Mouse (Mus musculus) midbrain, postnatal 0 days (tissue): ENCODE data around the gene I0C0044D17Rik. TPM values are rescaled to one million over a fixed set of nuclear protein-coding genes. Genes with fewer than 3 reads are reported as not detected.

ENCODE experiments used
- ATAC-seq: fragments of 200-750 bp; cut with Nextera tagmentation; 2 replicates; pipeline ENCODE4 v1.8.0; 2017; ENCODE audit warnings: moderate number of reproducible peaks, mild to moderate bottlenecking, moderate TSS enrichment, moderate library complexity; ENCODE audit not compliant: low FRiP score
- DNase-seq: peaks from one replicate; pipeline ENCODE4 v3.0.0-alpha.2; 2015; ENCODE audit warnings: low spot score
- H3K27ac ChIP-seq: fragments of 300-500 bp; sonication (generic); 2 replicates; pipeline ENCODE4 v1.5.1; 2014; ENCODE audit warnings: low read depth, mild to moderate bottlenecking, low read length, mixed read lengths
- H3K27me3 ChIP-seq: fragments of 300-500 bp; sonication (generic); 2 replicates; pipeline ENCODE4 v1.6.1; 2014; ENCODE audit warnings: low read length, control low read depth, mixed read lengths; ENCODE audit not compliant: insufficient read depth
- H3K36me3 ChIP-seq: fragments of 300-500 bp; sonication (generic); 2 replicates; pipeline ENCODE4 v1.6.1; 2014; ENCODE audit warnings: low read length, control low read depth, mixed read lengths; ENCODE audit not compliant: insufficient read depth
- H3K4me1 ChIP-seq: fragments of 300-500 bp; sonication (generic); 2 replicates; pipeline ENCODE4 v1.6.1; 2014; ENCODE audit warnings: mild to moderate bottlenecking, control low read depth, antibody characterized with exemption, low read length, mixed read lengths; ENCODE audit not compliant: insufficient read depth
- H3K4me2 ChIP-seq: fragments of 300-500 bp; sonication (generic); 2 replicates; pipeline ENCODE4 v1.6.1; 2014; ENCODE audit warnings: low read depth, mild to moderate bottlenecking, low read length, mixed read lengths; ENCODE audit not compliant: poor library complexity, severe bottlenecking
- H3K4me3 ChIP-seq: fragments of 300-500 bp; sonication (generic); 2 replicates; pipeline ENCODE4 v1.5.1; 2014; ENCODE audit warnings: low read depth, mild to moderate bottlenecking, low read length, moderate library complexity
- H3K9ac ChIP-seq: fragments of 300-500 bp; sonication (generic); replicated peaks from 2 replicates; pipeline ENCODE4 v1.6.1; 2014; ENCODE audit warnings: mild to moderate bottlenecking, low read length, moderate library complexity, mixed read lengths; ENCODE audit not compliant: poor library complexity, severe bottlenecking
- H3K9me3 ChIP-seq: fragments of 300-500 bp; sonication (generic); 2 replicates; pipeline ENCODE4 v1.6.1; 2016; ENCODE audit warnings: low read length, control low read depth
- CTCF ChIP-seq: IDR thresholded peaks from 2 replicates; pipeline ENCODE4 v1.5.1; 2016; ENCODE audit warnings: antibody characterized with exemption, mild to moderate bottlenecking
- WGBS: fragments of 180-500 bp; shearing (Covaris S2); extraction: QIAGEN DNeasy Blood & Tissue Kit; methylation state at CpG from one replicate; pipeline ENCODE4 v1.1.7; 2014; 5-methylcytosine and 5-hydroxymethylcytosine counted together
- polyA plus RNA-seq: library from polyadenylated mRNA; unstranded; fragments of >200 nt; fragmentation: Nextera tagmentation; extraction: Ambion mirVana; gene quantifications from 2 replicates; pipeline ENCODE4 v1.2.1, GENCODE M21; 2015
- total RNA-seq: library from RNA; depleted of rRNA; stranded (reverse); fragments of >200 nt; gene quantifications from 2 replicates; pipeline ENCODE4 v1.2.3, GENCODE M21; 2014; rRNA removed

Gene I0C0044D17Rik
- total and polyA plus RNA-seq, 2 experiments from 2014 or later, result not detected

GRCm38 (mm10) chr4:98777464-98777863, 46.2 kb downstream of the I0C0044D17Rik start:
- Histone ChIP-seq H3K27me3 (no peaks in the 10 kb centered on the region), H3K4me3 (no peak overlapping the region), H3K27ac (no peak overlapping the region), H3K4me1 (0 out of 2 replicates have a peak, but pooled peaks cover 5% of the 10 kb centered on the region), H3K36me3 (no peaks in the 10 kb centered on the region), H3K9me3 (no peaks in the 10 kb centered on the region), H3K9ac (no peak overlapping the region), H3K4me2 (no peak overlapping the region)
- no peak for TF ChIP-seq CTCF
- WGBS, result 84% methylated on average over 6 of the region's 6 CpGs
- DNase-seq (no peak), ATAC-seq (no peak)

DNA sequence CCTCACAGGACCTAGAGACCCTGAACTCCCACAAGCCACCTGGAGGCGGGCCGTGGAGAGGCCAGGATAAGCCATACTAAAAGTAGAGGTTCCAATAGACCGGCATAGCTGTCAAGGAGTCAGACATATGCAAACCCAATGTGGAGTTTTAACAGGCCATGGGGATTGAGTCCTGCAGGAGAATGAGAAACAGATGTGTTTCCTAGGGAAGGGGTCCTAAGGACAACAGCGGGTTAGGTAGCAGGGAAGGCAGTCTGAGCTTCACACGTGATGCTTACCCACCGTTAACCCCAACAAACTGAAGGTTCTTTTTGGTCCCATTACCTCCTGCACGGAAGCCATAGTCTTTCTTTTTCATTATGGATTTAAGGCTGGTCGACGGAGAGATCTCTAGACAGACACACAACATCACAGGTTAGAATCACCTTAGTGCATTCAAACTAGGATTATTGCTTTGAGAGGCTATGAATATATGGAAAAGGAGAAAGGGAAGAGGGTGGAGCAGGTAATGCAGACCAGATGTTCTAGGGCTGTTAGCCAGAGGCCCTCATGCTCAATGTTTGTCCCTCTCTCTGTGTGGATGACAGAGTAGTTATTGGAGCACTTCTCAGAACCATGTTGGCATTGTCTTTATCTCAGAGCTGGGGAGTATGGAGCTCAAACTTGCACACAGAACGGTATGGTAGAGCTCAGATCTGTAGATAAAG, 46.8 kb downstream of the I0C0044D17Rik start:
- H3K9me3 ChIP-seq, result no peaks in the 10 kb centered on the region
- H3K4me1 ChIP-seq, result 0 out of 2 replicates have a peak, but pooled peaks cover 5% of the 10 kb centered on the region
- ATAC-seq (no peak), DNase-seq (no peak)
- no peaks in the 10 kb centered on the region for H3K27me3 ChIP-seq
- H3K27ac ChIP-seq, result no peak overlapping the region
- H3K4me2 ChIP-seq, result no peak overlapping the region
- H3K4me3 ChIP-seq, result no peak overlapping the region
- no peak for TF ChIP-seq CTCF
- H3K9ac ChIP-seq, result no peak overlapping the region
- 90% methylated on average over 10 of the region's 10 CpGs for WGBS
- H3K36me3 ChIP-seq, result no peaks in the 10 kb centered on the region

DNA sequence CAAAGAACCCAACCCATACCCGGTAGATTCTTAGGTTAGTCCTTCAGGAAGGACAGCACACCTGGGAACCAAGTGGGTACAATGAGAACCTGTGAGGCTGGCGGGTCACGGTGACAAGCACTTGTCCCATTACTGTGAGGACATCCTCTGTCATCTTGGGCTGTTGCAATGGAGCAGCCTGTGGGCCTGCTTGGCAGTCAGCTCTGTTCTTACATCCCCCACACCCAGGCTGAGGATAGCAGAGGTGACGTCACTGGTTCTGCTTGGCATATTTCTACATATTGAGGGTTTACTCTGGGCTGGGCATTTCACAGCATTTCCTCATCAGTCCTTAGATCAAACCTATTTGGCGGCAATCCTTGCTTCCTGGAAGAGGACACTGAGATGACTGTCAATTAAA, 49.9 kb downstream of the I0C0044D17Rik start:
- Histone ChIP-seq H3K4me1 (0 out of 2 replicates have a peak, but pooled peaks cover 5% of the 10 kb centered on the region), H3K4me2 (no peak overlapping the region), H3K9me3 (no peaks in the 10 kb centered on the region), H3K27me3 (no peaks in the 10 kb centered on the region), H3K4me3 (no peak overlapping the region), H3K27ac (no peak overlapping the region), H3K36me3 (no peaks in the 10 kb centered on the region), H3K9ac (no peak overlapping the region)
- ATAC-seq, result no peak
- TF ChIP-seq CTCF, result no peak
- 91% methylated on average over 5 of the region's 5 CpGs for WGBS
- no peak for DNase-seq

Other genes with a start within 250 kb of the I0C0044D17Rik start
- gene L1td1, start 97.1 kb downstream of the I0C0044D17Rik start, total RNA-seq, result not detected in 2 replicates
- gene L1td1, start 97.1 kb downstream of the I0C0044D17Rik start, polyA plus RNA-seq, result not detected in 2 replicates
- 4.2 and 4.4 TPM in 2 replicates for gene Kank4, start 6.3 kb downstream of the I0C0044D17Rik start, total RNA-seq
- gene Kank4, start 6.3 kb downstream of the I0C0044D17Rik start, polyA plus RNA-seq, result 0.32 and 0.49 TPM in 2 replicates
- gene Usp1, start 100.0 kb upstream of the I0C0044D17Rik start, total RNA-seq, result 10.6 and 13.0 TPM in 2 replicates
- gene Usp1, start 100.0 kb upstream of the I0C0044D17Rik start, polyA plus RNA-seq, result 19.4 and 22.5 TPM in 2 replicates
- gene Angptl3, start 207.1 kb upstream of the I0C0044D17Rik start, total RNA-seq, result not detected in 2 replicates
- gene Angptl3, start 207.1 kb upstream of the I0C0044D17Rik start, polyA plus RNA-seq, result 0.54 and 1.2 TPM in 2 replicates